Mouse (Mus musculus) lung, postnatal 36 days (tissue): Measurements from ENCODE around the gene Cdon.
A peak's percentile ranks its signal among the peaks of the same experiment; 100 is the strongest.

Experiments
- DNase-seq: peaks from one replicate; pipeline ENCODE4 v3.0.0; 2022; ENCODE audit warnings: mixed read lengths

Cdon gene

GRCm38 (mm10) chr9:35494937-35495336, 74.0 kb downstream of the Cdon start:
- no peak for DNase-seq

GRCm38 (mm10) chr9:35495471-35495870, 74.5 kb downstream of the Cdon start:
- DNase-seq, result no peak

- DNase-seq, result no peak
Observed at GRCm38 (mm10) chr9:35499946-35500345, 79.0 kb downstream of the Cdon start.

- DNase-seq, result no peak
Observed at GRCm38 (mm10) chr9:35502361-35503000, 81.6 kb downstream of the Cdon start.

GRCm38 (mm10) chr9:35508234-35508633, 87.3 kb downstream of the Cdon start:
- DNase-seq, result peak; percentile 59

GRCm38 (mm10) chr9:35513900-35514299, 93.0 kb downstream of the Cdon start:
- no peak for DNase-seq

- DNase-seq, result no peak
Observed at GRCm38 (mm10) chr9:35516182-35516581, 95.3 kb downstream of the Cdon start.

GRCm38 (mm10) chr9:35516711-35517110, 95.8 kb downstream of the Cdon start:
- DNase-seq, result no peak

GRCm38 (mm10) chr9:35518169-35518568, 97.2 kb downstream of the Cdon start, which contains the start of gene Gm1113:
Gene Gm1113, minus strand, starts transcription at chr9:35518269.
- DNase-seq, result no peak

- DNase-seq, result no peak
Observed at GRCm38 (mm10) chr9:35520631-35521348, 99.9 kb downstream of the Cdon start.

- no peak for DNase-seq
Observed at GRCm38 (mm10) chr9:35522241-35522640, 101.3 kb downstream of the Cdon start.

- peak; percentile 16 for DNase-seq
Observed at GRCm38 (mm10) chr9:35522821-35523515, 102.0 kb downstream of the Cdon start.

- DNase-seq, result peak; percentile 51
Observed at GRCm38 (mm10) chr9:35523541-35523940, 102.6 kb downstream of the Cdon start.

- peak; percentile 81 for DNase-seq
Observed at GRCm38 (mm10) chr9:35523941-35524411, 103.0 kb downstream of the Cdon start.

- no peak for DNase-seq
Observed at GRCm38 (mm10) chr9:35529141-35529540, 108.2 kb downstream of the Cdon start.

- no peak for DNase-seq
Observed at GRCm38 (mm10) chr9:35529796-35530195, 108.9 kb downstream of the Cdon start.

- DNase-seq, result peak; percentile 37
Observed at GRCm38 (mm10) chr9:35533266-35533665, 112.3 kb downstream of the Cdon start.

GRCm38 (mm10) chr9:35535110-35535509, 114.2 kb downstream of the Cdon start:
- DNase-seq, result peak; percentile 58

- no peak for DNase-seq
Observed at GRCm38 (mm10) chr9:35535876-35536275, 114.9 kb downstream of the Cdon start.

- DNase-seq, result no peak
Observed at GRCm38 (mm10) chr9:35539001-35539750, 118.2 kb downstream of the Cdon start.

GRCm38 (mm10) chr9:35541024-35541423, 120.1 kb downstream of the Cdon start:
- no peak for DNase-seq

GRCm38 (mm10) chr9:35541488-35541887, 120.6 kb downstream of the Cdon start:
- peak; percentile 84 for DNase-seq

GRCm38 (mm10) chr9:35541941-35542340, 121.0 kb downstream of the Cdon start:
- DNase-seq, result no peak
